Mouse (Mus musculus) MEL (cell line): ENCODE data around the gene Pde4a. TPM values are rescaled to one million over a fixed set of nuclear protein-coding genes. Genes with fewer than 3 reads are reported as not detected.

Experiments used
- DNase-seq: peaks from one replicate; pipeline ENCODE4 v3.0.0; 2011; ENCODE audit warnings: low read depth, low spot score
- H3K27ac ChIP-seq: 2 replicates; pipeline ENCODE4 v1.5.1; 2012; ENCODE audit warnings: low read depth, mild to moderate bottlenecking, control low read depth, low read length, moderate library complexity; ENCODE audit not compliant: control insufficient read depth
- H3K27me3 ChIP-seq, 2 experiments: fragments of 150-350 bp in 1 of 2; sonication (generic) in 1 of 2; 2 replicates each; pipeline ENCODE4 v1.6.1; 2012; ENCODE audit warnings: low read length in 2 of 2, mild to moderate bottlenecking in 2 of 2, improper control_type of control experiment in 1 of 2, moderate library complexity in 1 of 2; ENCODE audit not compliant: insufficient read depth in 2 of 2, control insufficient read depth in 1 of 2
- H3K36me3 ChIP-seq, 2 experiments: 2 replicates each; pipeline ENCODE4 v1.6.1; 2012 to 2014; ENCODE audit warnings: low read length in 2 of 2, improper control_type of control experiment in 1 of 2, inconsistent platforms in 1 of 2, mild to moderate bottlenecking in 1 of 2; ENCODE audit not compliant: insufficient read depth in 2 of 2, control insufficient read depth in 1 of 2
- H3K4me1 ChIP-seq, 2 experiments: fragments of 150-350 bp in 1 of 2; sonication (generic) in 1 of 2; 2 replicates each; pipeline ENCODE4 v1.6.1; 2012; ENCODE audit warnings: low read length in 2 of 2, improper control_type of control experiment in 1 of 2, mild to moderate bottlenecking in 1 of 2; ENCODE audit not compliant: insufficient read depth in 2 of 2, control insufficient read depth in 1 of 2
- H3K4me3 ChIP-seq, 2 experiments: fragments of 150-350 bp in 1 of 2; sonication (generic) in 1 of 2; 2 replicates each; pipeline ENCODE4 v1.5.1; 2012; ENCODE audit warnings: low read depth in 2 of 2, low read length in 2 of 2, mild to moderate bottlenecking in 2 of 2, moderate library complexity in 2 of 2, control low read depth in 1 of 2, improper control_type of control experiment in 1 of 2; ENCODE audit not compliant: control insufficient read depth in 1 of 2, insufficient read depth in 1 of 2
- H3K79me2 ChIP-seq: 2 replicates; pipeline ENCODE4 v1.6.1; 2012; ENCODE audit warnings: mild to moderate bottlenecking, low read length, moderate library complexity; ENCODE audit not compliant: control insufficient read depth, poor library complexity, insufficient read depth
- H3K9ac ChIP-seq: 2 replicates; pipeline ENCODE4 v1.6.1; 2012; ENCODE audit warnings: low read depth, mild to moderate bottlenecking, control low read depth, low read length, moderate library complexity; ENCODE audit not compliant: control insufficient read depth, poor library complexity, severe bottlenecking
- H3K9me3 ChIP-seq: fragments of 150-350 bp; sonication (generic); replicated peaks from 2 replicates; pipeline ENCODE4 v1.6.1; 2012; ENCODE audit warnings: mild to moderate bottlenecking, low read length, improper control_type of control experiment, moderate library complexity; ENCODE audit not compliant: insufficient read depth
- BHLHE40 ChIP-seq: IDR thresholded peaks from 2 replicates; pipeline ENCODE4 v1.6.1; 2012; ENCODE audit warnings: low read depth, mild to moderate bottlenecking, inconsistent platforms, low read length, improper control_type of control experiment, borderline replicate concordance
- CHD2 ChIP-seq: IDR thresholded peaks from 2 replicates; pipeline ENCODE4 v1.6.1; 2011; ENCODE audit warnings: low read length, improper control_type of control experiment
- CTCF ChIP-seq, 3 experiments: IDR thresholded peaks in 2 of 3; conservative IDR thresholded peaks in 1 of 3; 2 replicates each; pipeline ENCODE4 v1.5.1; 2011 to 2012; ENCODE audit warnings: low read length in 3 of 3, low read depth in 2 of 3, mild to moderate bottlenecking in 2 of 3, improper control_type of control experiment in 1 of 3, inconsistent platforms in 1 of 3, mixed read lengths in 1 of 3, moderate library complexity in 1 of 3; ENCODE audit not compliant: control insufficient read depth in 1 of 3, insufficient read depth in 1 of 3, poor library complexity in 1 of 3, severe bottlenecking in 1 of 3
- EP300 ChIP-seq, 2 experiments: IDR thresholded peaks; 2 replicates each; pipeline ENCODE4 v1.6.1; 2011; ENCODE audit warnings: improper control_type of control experiment in 2 of 2, low read length in 2 of 2, low read depth in 1 of 2, mild to moderate bottlenecking in 1 of 2
- ETS1 ChIP-seq: IDR thresholded peaks from 2 replicates; pipeline ENCODE4 v1.6.1; 2012; ENCODE audit warnings: low read depth, mild to moderate bottlenecking, inconsistent platforms, low read length, improper control_type of control experiment, moderate library complexity
- GABPA ChIP-seq: IDR thresholded peaks from 2 replicates; pipeline ENCODE4 v1.6.1; 2012; ENCODE audit warnings: low read depth, mild to moderate bottlenecking, inconsistent platforms, low read length, improper control_type of control experiment, moderate library complexity
- GATA1 ChIP-seq: IDR thresholded peaks from 2 replicates; pipeline ENCODE4 v1.6.1; 2011; ENCODE audit warnings: low read depth, low read length, improper control_type of control experiment
- HCFC1 ChIP-seq: IDR thresholded peaks from 2 replicates; pipeline ENCODE4 v1.6.1; 2012; ENCODE audit warnings: low read depth, mild to moderate bottlenecking, inconsistent platforms, low read length, improper control_type of control experiment, moderate library complexity
- MAX ChIP-seq: IDR thresholded peaks from 2 replicates; pipeline ENCODE4 v1.6.1; 2011; ENCODE audit warnings: low read length, improper control_type of control experiment
- MAZ ChIP-seq: IDR thresholded peaks from 2 replicates; pipeline ENCODE4 v1.6.1; 2012; ENCODE audit warnings: low read depth, mild to moderate bottlenecking, inconsistent platforms, low read length, improper control_type of control experiment
- MXI1 ChIP-seq: IDR thresholded peaks from 2 replicates; pipeline ENCODE4 v1.6.1; 2011; ENCODE audit warnings: mild to moderate bottlenecking, low read depth, low read length, improper control_type of control experiment
- MYB ChIP-seq: IDR thresholded peaks from 2 replicates; pipeline ENCODE4 v1.6.1; 2011; ENCODE audit warnings: mild to moderate bottlenecking, low read depth, low read length, improper control_type of control experiment
- NRF1 ChIP-seq: IDR thresholded peaks from 2 replicates; pipeline ENCODE4 v1.6.1; 2014; ENCODE audit warnings: low read depth, mild to moderate bottlenecking, inconsistent platforms, low read length, improper control_type of control experiment, moderate library complexity; ENCODE audit not compliant: poor library complexity, insufficient read depth, severe bottlenecking
- POLR2A ChIP-seq, 2 experiments: IDR thresholded peaks; 2 replicates each; pipeline ENCODE4 v1.6.1; 2011 to 2012; ENCODE audit warnings: low read length in 2 of 2, mild to moderate bottlenecking in 2 of 2, control low read depth in 1 of 2, improper control_type of control experiment in 1 of 2, low read depth in 1 of 2, moderate library complexity in 1 of 2; ENCODE audit not compliant: control insufficient read depth in 1 of 2, insufficient read depth in 1 of 2, poor library complexity in 1 of 2
- POLR2AphosphoS5 ChIP-seq: IDR thresholded peaks from 2 replicates; pipeline ENCODE4 v1.6.1; 2012; ENCODE audit warnings: low read depth, borderline replicate concordance, mild to moderate bottlenecking, inconsistent platforms, low read length, moderate library complexity, mixed read lengths
- RAD21 ChIP-seq: IDR thresholded peaks from 2 replicates; pipeline ENCODE4 v1.6.1; 2011; ENCODE audit warnings: mild to moderate bottlenecking, low read depth, low read length, improper control_type of control experiment
- SIN3A ChIP-seq: IDR thresholded peaks from 2 replicates; pipeline ENCODE4 v1.6.1; 2012; ENCODE audit warnings: low read length, improper control_type of control experiment, inconsistent platforms
- TAL1 ChIP-seq: IDR thresholded peaks from 2 replicates; pipeline ENCODE4 v1.6.1; 2012; ENCODE audit warnings: mild to moderate bottlenecking, inconsistent platforms, low read length, moderate library complexity, mixed read lengths
- TCF12 ChIP-seq: IDR thresholded peaks from 2 replicates; pipeline ENCODE4 v1.6.1; 2014; ENCODE audit warnings: low read depth, mild to moderate bottlenecking, inconsistent platforms, low read length, improper control_type of control experiment, moderate library complexity
- UBTF ChIP-seq: IDR thresholded peaks from 2 replicates; pipeline ENCODE4 v1.6.1; 2012; ENCODE audit warnings: low read depth, mild to moderate bottlenecking, inconsistent platforms, low read length, improper control_type of control experiment, moderate library complexity, borderline replicate concordance; ENCODE audit not compliant: insufficient read depth
- ZNF384 ChIP-seq: IDR thresholded peaks from 2 replicates; pipeline ENCODE4 v1.6.1; 2012; ENCODE audit warnings: low read depth, mild to moderate bottlenecking, inconsistent platforms, low read length, improper control_type of control experiment
- polyA plus RNA-seq, 2 experiments: library from polyadenylated mRNA; stranded (reverse) in 1 of 2; unstranded in 1 of 2; fragments of >175 nt in 1 of 2; fragments of >200 nt in 1 of 2; gene quantifications; 2 replicates each; pipeline versions ENCODE4 v1.2.1 to v1.2.4; 2012; ENCODE audit warnings: low replicate concordance in 2 of 2, low read depth in 1 of 2; ENCODE audit not compliant: insufficient read length in 2 of 2, insufficient read depth in 1 of 2, missing spikeins in 1 of 2
- total RNA-seq: library from RNA; depleted of rRNA; stranded (reverse); fragments of 300-350 nt; gene quantifications from 2 replicates; pipeline ENCODE4 v1.2.3, GENCODE M21; 2012

Gene Pde4a
- total and polyA plus RNA-seq, 3 experiments: 16.6 to 53.9 (median 45.6) TPM

GRCm38 (mm10) chr9:21251116-21251735 is 85.7 kb downstream of the Pde4a start:
- no peak overlapping the region for H3K27ac ChIP-seq
- H3K4me3 ChIP-seq: no peak overlapping the region
- H3K4me1 ChIP-seq: peaks cover 12 to 17% of the 10 kb centered on the region in 2 experiments
- DNase-seq: no peak
- no peaks in the 10 kb centered on the region for H3K9me3 ChIP-seq
- H3K36me3 ChIP-seq: peaks cover 0 to 7% of the 10 kb centered on the region in 2 experiments; a peak in 2 of 4 replicates
- no peak overlapping the region for H3K9ac ChIP-seq
- H3K79me2 ChIP-seq: no peaks in the 10 kb centered on the region
- no peaks in the 10 kb centered on the region; a peak in 1 of 4 replicates for H3K27me3 ChIP-seq
- TF ChIP-seq BHLHE40: no peak
- no peak for TF ChIP-seq MAX
- TF ChIP-seq HCFC1: no peak
- no peak for TF ChIP-seq MAZ
- TF ChIP-seq TCF12: no peak
- TF ChIP-seq MYB: no peak
- TF ChIP-seq MXI1: no peak
- TF ChIP-seq EP300 (IDR thresholded peaks at IDR 0.05; ENCODE audit: low read depth in 1 of 2, low read length in 2 of 2): no peak
- no peak for TF ChIP-seq ETS1
- TF ChIP-seq ZNF384: no peak
- no peak for TF ChIP-seq CTCF (IDR thresholded peaks at IDR 0.05 in 2 of 3, conservative IDR thresholded peaks at IDR 0.05 in 1 of 3; ENCODE audit: control insufficient read depth in 1 of 3, insufficient read depth in 1 of 3, low read depth in 2 of 3, low read length in 3 of 3, poor library complexity in 1 of 3, severe bottlenecking in 1 of 3)
- no peak for TF ChIP-seq NRF1
- no peak for TF ChIP-seq GATA1
- no peak for TF ChIP-seq CHD2
- TF ChIP-seq UBTF: no peak
- TF ChIP-seq GABPA: no peak
- TF ChIP-seq, all 39 proteins: peak for 0

DNA sequence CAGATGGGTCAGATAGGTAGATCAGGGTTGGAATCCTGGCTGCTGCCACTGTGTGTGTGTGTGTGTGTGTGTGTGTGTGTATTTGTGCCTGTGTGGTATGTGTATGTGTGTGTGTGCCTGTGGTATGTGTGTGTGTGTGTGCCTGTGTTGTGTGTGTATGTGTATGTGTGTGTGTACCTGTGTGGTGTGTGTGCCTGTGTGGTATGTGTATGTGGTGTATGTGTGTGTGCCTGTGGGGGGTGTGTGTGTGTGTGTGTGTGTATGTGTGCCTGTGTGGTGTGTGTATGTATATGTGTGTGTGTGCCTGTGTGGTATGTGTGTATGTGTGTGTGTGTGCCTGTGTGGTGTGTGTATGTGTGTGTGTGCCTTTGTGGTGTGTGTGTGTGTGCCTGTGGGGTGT is 89.2 kb downstream of the Pde4a start:
- Histone ChIP-seq H3K79me2 (no peaks in the 10 kb centered on the region), H3K4me1 (peaks cover 12 to 22% of the 10 kb centered on the region in 2 experiments), H3K9ac (no peak overlapping the region), H3K9me3 (no peaks in the 10 kb centered on the region), H3K27ac (no peak overlapping the region), H3K36me3 (peaks cover 0 to 7% of the 10 kb centered on the region in 2 experiments; a peak in 2 of 4 replicates), H3K4me3 (no peak overlapping the region), H3K27me3 (no peaks in the 10 kb centered on the region)
- no peak for DNase-seq
- TF ChIP-seq POLR2AphosphoS5: peak; percentile 94; the same call in 1 of the 2 replicates
- 0 out of 2 replicates have a peak, but pooled peaks have one; percentile 10 for TF ChIP-seq TAL1
- no peak for TF ChIP-seq SIN3A
- TF ChIP-seq POLR2A (IDR thresholded peaks at IDR 0.05; ENCODE audit: control insufficient read depth in 1 of 2, insufficient read depth in 1 of 2, low read depth in 1 of 2, low read length in 2 of 2, poor library complexity in 1 of 2): no peak
- no peak for TF ChIP-seq RAD21
